Mouse (Mus musculus): ENCODE results near the gene Hrh3.

Hrh3 gene

DNA sequence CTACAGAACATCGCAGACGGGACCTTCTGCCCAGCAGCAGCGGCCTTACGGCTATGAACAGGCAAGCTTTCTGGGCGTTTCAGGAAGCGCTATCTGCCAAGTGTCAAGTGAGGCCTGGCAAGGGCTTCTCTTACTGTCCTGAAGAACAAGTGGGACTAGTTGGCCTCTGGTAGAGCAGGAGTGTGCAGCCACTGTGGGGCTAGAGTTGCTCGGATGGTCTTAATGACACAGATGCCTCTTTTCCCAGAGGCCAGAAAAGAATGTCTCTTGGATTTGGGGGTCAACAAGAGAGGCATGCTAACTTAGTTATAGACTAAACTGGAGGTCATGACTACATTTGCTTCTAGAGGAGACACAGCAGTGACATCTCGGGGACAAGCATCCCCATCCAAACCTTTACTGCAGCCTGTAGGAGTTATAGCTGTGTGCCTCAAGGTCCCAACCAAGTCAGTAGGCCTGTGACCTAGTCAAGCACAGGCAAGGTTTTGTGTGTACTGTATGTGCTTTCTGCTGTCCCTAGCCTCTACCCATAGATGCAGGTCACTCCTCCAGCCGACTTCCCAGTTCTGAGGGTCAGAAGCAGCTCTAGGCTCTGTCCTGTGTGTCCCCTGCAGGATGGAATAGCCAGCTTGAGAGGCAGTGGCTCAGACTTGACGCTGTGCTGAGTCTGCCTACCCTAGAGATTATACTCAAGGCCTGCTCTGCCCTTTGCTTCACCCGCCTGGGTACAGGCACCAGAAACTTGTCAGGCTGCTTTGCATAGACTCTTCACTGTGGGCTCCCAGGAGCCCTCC, 40.8 kb downstream of the Hrh3 start:
- DNase-seq (ENCODE audit: low spot score) = no peak

DNA sequence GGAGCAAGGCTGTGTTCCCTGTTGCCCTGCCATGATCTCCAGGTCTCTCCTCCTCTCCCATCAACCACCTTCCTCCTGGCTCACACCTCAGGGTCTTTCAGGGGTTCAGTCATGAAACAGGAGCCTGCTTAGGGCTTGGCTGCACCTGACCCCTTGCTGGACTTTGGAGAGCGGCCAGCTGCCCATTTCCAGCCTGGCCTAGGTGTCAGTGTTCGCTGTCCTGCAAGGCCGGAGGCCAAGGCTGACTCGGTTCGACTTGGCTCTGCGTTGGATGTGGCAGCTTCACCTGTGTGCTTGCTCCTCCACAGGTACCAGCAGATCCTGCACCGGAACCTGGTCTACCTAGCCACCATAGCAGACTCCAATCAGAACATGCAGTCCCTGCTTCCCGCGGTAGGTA, 51.3 kb downstream of the Hrh3 start:
- no peak for DNase-seq (ENCODE audit: low spot score)

DNA sequence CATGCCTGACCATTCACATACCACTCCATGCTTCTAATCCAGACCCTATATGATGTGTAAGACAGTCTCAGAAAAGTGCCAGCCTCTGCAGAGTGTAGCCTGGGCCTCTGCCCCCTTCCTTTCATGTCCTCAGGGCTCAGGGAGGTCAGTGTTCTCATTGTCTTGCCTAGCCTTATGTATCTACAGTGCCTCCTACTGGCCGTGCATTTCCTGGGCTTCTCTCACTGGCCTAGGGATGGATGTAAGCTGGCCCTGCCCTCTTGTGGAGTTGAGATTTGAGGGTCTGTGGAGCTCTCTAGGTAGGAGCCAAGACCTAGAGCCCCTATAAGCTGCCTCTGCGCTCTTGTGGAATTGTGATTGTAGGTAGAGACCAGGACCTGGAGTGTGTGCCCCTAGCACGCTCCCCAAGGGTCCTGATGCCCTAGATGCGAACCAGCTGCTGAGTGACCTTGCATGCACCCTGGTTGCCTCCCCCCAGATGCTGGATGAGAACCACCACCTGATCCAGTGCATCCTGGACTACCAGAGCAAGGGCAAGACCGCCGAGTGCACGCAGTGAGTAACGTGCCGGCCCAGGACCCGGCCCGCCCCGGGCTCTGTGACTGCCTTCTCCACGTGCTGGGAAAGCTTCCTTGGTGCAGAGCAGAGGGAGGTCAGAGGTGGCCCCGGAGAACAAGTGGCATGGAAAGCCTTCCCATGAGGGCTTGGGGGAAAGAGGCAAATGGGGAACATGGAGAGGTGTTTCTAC, 52.1 kb downstream of the Hrh3 start:
- peak; percentile 58 for DNase-seq (ENCODE audit: low spot score)

DNA sequence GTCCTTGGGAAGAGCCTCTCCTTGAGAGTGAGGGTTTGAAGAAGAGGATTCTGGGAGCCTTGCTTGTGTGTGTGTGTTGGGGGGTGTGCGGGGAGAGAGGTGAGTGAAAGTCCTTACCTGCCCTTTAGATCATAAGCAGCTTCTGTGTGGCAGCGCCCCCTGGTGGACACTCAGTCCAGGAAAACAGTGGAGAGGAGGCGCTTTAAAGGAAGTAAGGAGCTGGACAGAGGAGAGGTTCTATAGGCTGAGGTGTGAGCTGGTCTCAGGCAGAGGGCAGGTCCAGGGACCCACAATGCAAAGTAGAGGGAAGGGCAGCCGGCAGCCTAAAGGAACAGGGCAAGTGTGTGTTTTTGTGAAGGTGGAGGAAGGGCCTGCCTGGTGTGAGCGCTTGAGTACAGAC, 53.3 kb downstream of the Hrh3 start:
- DNase-seq (ENCODE audit: low spot score) = peak; percentile 81

All from MN1 (cell line).